Mouse (Mus musculus) midbrain, postnatal 0 days (tissue): ENCODE measurements at regions not wholly inside any gene's neighbourhood (a gene's known extent, or its start where the extent isn't known, plus 50 kb on each side); places are given as distances from the start of the nearest gene placed in this dataset.

Source experiments
- ATAC-seq: fragments of 200-750 bp; cut with Nextera tagmentation; 2 replicates; pipeline ENCODE4 v1.8.0; 2017; ENCODE audit warnings: moderate number of reproducible peaks, mild to moderate bottlenecking, moderate TSS enrichment, moderate library complexity; ENCODE audit not compliant: low FRiP score
- DNase-seq: peaks from one replicate; pipeline ENCODE4 v3.0.0-alpha.2; 2015; ENCODE audit warnings: low spot score
- H3K27ac ChIP-seq: fragments of 300-500 bp; sonication (generic); 2 replicates; pipeline ENCODE4 v1.5.1; 2014; ENCODE audit warnings: low read depth, mild to moderate bottlenecking, low read length, mixed read lengths
- H3K27me3 ChIP-seq: fragments of 300-500 bp; sonication (generic); 2 replicates; pipeline ENCODE4 v1.6.1; 2014; ENCODE audit warnings: low read length, control low read depth, mixed read lengths; ENCODE audit not compliant: insufficient read depth
- H3K36me3 ChIP-seq: fragments of 300-500 bp; sonication (generic); 2 replicates; pipeline ENCODE4 v1.6.1; 2014; ENCODE audit warnings: low read length, control low read depth, mixed read lengths; ENCODE audit not compliant: insufficient read depth
- H3K4me1 ChIP-seq: fragments of 300-500 bp; sonication (generic); 2 replicates; pipeline ENCODE4 v1.6.1; 2014; ENCODE audit warnings: mild to moderate bottlenecking, control low read depth, antibody characterized with exemption, low read length, mixed read lengths; ENCODE audit not compliant: insufficient read depth
- H3K4me2 ChIP-seq: fragments of 300-500 bp; sonication (generic); 2 replicates; pipeline ENCODE4 v1.6.1; 2014; ENCODE audit warnings: low read depth, mild to moderate bottlenecking, low read length, mixed read lengths; ENCODE audit not compliant: poor library complexity, severe bottlenecking
- H3K4me3 ChIP-seq: fragments of 300-500 bp; sonication (generic); 2 replicates; pipeline ENCODE4 v1.5.1; 2014; ENCODE audit warnings: low read depth, mild to moderate bottlenecking, low read length, moderate library complexity
- H3K9ac ChIP-seq: fragments of 300-500 bp; sonication (generic); replicated peaks from 2 replicates; pipeline ENCODE4 v1.6.1; 2014; ENCODE audit warnings: mild to moderate bottlenecking, low read length, moderate library complexity, mixed read lengths; ENCODE audit not compliant: poor library complexity, severe bottlenecking
- H3K9me3 ChIP-seq: fragments of 300-500 bp; sonication (generic); 2 replicates; pipeline ENCODE4 v1.6.1; 2016; ENCODE audit warnings: low read length, control low read depth
- CTCF ChIP-seq: IDR thresholded peaks from 2 replicates; pipeline ENCODE4 v1.5.1; 2016; ENCODE audit warnings: antibody characterized with exemption, mild to moderate bottlenecking
- WGBS: fragments of 180-500 bp; shearing (Covaris S2); extraction: QIAGEN DNeasy Blood & Tissue Kit; methylation state at CpG from one replicate; pipeline ENCODE4 v1.1.7; 2014; 5-methylcytosine and 5-hydroxymethylcytosine counted together

DNA sequence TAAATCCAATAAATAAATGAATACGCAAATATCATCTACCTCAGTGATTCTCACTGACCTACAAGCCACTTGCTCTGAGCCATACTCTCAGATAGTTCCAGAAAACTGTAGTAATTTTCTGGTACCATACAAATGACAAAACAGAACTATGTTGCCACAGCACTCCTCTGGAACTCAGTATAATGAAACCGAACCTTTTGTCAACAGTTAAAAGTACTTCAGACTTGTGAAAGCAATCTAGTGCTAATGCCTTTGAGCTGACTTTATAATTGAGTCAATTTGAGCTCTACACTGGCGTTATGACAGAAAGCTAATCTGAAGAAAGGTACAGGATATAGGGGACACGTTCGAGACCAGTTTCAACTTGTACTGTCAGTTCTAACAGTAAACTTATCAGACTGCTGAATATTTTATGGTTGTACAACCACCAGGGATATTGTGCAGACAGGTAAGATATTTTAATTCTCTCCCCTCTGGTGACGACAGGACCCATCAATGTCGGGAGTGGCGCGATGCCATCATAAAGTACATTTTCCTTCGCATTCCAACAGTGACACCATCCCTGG is 449.0 kb downstream of the Atp23 start:
- no peak overlapping the region for H3K9ac ChIP-seq
- ATAC-seq (no peak), DNase-seq (no peak)
- no peak overlapping the region for H3K4me3 ChIP-seq
- no peaks in the 10 kb centered on the region for H3K36me3 ChIP-seq
- no peaks in the 10 kb centered on the region for H3K27me3 ChIP-seq
- WGBS = 60% methylated on average over 10 of the region's 10 CpGs
- H3K4me1 ChIP-seq = no peaks in the 10 kb centered on the region
- no peak overlapping the region for H3K27ac ChIP-seq
- no peak overlapping the region for H3K4me2 ChIP-seq
- TF ChIP-seq CTCF = no peak
- H3K9me3 ChIP-seq = no peaks in the 10 kb centered on the region

DNA sequence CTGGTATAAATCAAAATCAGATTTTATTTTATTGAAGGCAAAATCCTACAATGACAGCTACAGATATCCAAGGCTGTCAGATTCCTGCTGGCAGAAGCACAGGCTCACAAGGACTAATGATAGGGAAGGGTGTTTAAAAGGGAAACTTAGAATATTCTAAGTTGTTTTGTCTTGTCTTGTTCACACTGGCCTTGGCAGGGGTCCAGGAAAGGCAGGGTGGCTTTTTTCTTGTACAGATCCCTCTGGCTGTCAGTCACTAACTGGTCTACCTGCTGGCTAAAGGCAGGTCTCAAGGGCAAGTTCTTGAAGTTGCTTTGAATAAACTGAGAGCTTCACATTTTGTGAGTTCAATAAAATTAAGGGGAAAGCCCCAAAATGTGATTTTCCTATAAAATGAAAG is 465.3 kb downstream of the Lrig3 start:
- H3K4me3 ChIP-seq = no peak overlapping the region
- no peak for TF ChIP-seq CTCF
- no peak overlapping the region for H3K9ac ChIP-seq
- H3K4me2 ChIP-seq = no peak overlapping the region
- no peak overlapping the region for H3K27ac ChIP-seq
- H3K27me3 ChIP-seq = no peaks in the 10 kb centered on the region
- ATAC-seq (no peak), DNase-seq (no peak)
- H3K36me3 ChIP-seq = no peaks in the 10 kb centered on the region
- H3K9me3 ChIP-seq = no peaks in the 10 kb centered on the region
- H3K4me1 ChIP-seq = no peaks in the 10 kb centered on the region

DNA sequence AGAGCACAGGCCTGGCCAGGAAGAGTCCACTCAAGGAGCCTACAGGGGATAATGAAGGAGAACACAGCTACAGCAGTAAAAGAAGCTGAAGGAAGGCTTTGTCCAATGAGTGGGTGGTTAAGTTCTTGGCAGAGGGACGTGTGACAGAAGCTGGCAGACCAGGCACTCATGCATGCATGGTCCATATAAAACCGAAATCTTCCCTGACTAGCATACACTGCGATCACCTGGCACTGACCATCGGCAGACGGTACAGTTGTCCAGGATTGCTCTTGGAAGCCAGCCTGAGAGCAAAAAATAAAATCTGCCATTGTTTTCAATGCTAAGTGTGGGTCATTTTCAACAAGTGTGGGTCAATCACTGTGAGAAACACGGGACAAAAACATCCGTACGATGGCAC is 464.4 kb downstream of the Lrig3 start:
- no peaks in the 10 kb centered on the region for H3K9me3 ChIP-seq
- no peak for TF ChIP-seq CTCF
- H3K4me2 ChIP-seq = no peak overlapping the region
- H3K27me3 ChIP-seq = no peaks in the 10 kb centered on the region
- ATAC-seq (no peak), DNase-seq (no peak)
- no peak overlapping the region for H3K27ac ChIP-seq
- 79% methylated on average over 8 of the region's 8 CpGs for WGBS
- no peaks in the 10 kb centered on the region for H3K4me1 ChIP-seq
- no peaks in the 10 kb centered on the region for H3K36me3 ChIP-seq
- H3K4me3 ChIP-seq = no peak overlapping the region
- H3K9ac ChIP-seq = no peak overlapping the region

DNA sequence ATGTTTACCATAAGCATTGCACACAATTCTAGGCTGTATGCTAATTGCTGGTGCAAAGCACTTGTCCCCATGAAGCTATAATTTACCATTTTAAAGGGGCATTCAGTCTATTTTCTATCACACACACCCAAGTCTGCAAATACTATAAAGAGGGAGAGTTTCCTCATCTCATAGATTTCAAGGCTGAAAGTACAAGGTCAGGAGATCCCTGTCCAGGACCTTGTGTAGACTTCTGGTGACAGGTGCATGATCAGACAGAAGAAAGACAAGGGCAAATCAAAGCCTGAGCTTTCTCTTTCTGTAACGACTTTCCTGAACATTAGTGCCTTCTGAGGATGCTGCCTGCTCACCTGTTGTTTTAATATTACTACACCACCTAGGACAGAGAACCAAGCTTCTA is 463.5 kb downstream of the Lrig3 start:
- no peak overlapping the region for H3K27ac ChIP-seq
- DNase-seq (no peak), ATAC-seq (no peak)
- H3K36me3 ChIP-seq = no peaks in the 10 kb centered on the region
- no peak overlapping the region for H3K4me2 ChIP-seq
- TF ChIP-seq CTCF = no peak
- no peaks in the 10 kb centered on the region for H3K4me1 ChIP-seq
- no peaks in the 10 kb centered on the region for H3K9me3 ChIP-seq
- H3K4me3 ChIP-seq = no peak overlapping the region
- 82% methylated on average over 1 of the region's 1 CpGs for WGBS
- H3K27me3 ChIP-seq = no peaks in the 10 kb centered on the region
- no peak overlapping the region for H3K9ac ChIP-seq

DNA sequence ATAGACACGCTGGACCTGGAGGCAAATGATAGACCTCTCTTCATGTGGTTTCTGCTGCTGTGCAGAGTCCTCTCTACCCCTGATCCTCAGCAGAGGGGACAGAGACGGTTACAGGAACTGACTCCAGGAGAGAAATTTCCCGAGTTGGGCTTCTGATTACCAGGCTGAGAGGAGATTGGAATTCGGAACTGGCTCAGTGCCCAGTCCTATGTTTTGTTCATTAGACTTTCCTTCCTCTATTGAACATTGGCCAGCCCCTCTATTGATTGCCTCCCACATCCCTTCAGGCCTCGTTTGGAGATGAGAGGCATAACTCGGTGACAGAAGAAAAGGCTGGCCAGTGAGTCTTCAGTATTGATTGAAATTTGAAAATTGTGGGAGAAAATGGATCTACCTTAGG is 456.1 kb downstream of the Lrig3 start:
- Histone ChIP-seq H3K9me3 (no peaks in the 10 kb centered on the region), H3K27me3 (no peaks in the 10 kb centered on the region), H3K36me3 (no peaks in the 10 kb centered on the region), H3K4me3 (no peak overlapping the region), H3K4me2 (no peak overlapping the region), H3K4me1 (no peaks in the 10 kb centered on the region), H3K9ac (no peak overlapping the region), H3K27ac (no peak overlapping the region)
- no peak for TF ChIP-seq CTCF
- 63% methylated on average over 6 of the region's 6 CpGs for WGBS
- no peak for ATAC-seq
- DNase-seq = peak; percentile 4

DNA sequence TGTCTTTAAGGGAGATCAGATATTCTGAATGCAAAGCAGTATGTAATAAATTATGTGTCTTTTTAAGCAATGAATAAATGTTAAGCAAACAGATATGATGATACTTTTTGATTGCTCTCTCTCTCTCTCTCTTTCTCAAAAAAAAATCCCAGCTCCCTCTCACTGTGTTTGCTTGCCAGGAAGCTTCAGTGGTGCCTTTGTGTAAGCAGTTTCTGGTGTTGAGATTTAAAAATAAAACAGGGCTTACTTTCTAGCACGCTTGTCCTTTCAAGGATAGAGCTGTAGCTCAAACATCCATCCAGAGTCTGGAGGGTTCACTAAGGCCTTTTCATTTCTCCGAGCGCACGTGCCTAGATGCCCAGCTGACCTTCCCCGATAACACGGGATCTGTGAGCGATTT is 447.8 kb downstream of the Lrig3 start:
- DNase-seq = no peak
- Histone ChIP-seq H3K4me1 (no peaks in the 10 kb centered on the region), H3K9ac (no peak overlapping the region), H3K4me3 (no peak overlapping the region), H3K27ac (no peak overlapping the region), H3K9me3 (no peaks in the 10 kb centered on the region), H3K36me3 (no peaks in the 10 kb centered on the region), H3K4me2 (no peak overlapping the region), H3K27me3 (no peaks in the 10 kb centered on the region)
- WGBS = 65% methylated on average over 7 of the region's 7 CpGs
- TF ChIP-seq CTCF = no peak
- ATAC-seq = no peak
